Mouse (Mus musculus) kidney, embryonic 15.5 days (tissue): Measurements from ENCODE around the gene Socs2. TPM values are rescaled to one million over a fixed set of nuclear protein-coding genes. Genes with fewer than 3 reads are reported as not detected.
A peak's percentile ranks its signal among the peaks of the same experiment; 100 is the strongest.

ENCODE experiments used
- ATAC-seq: fragments of 200-750 bp; cut with Nextera tagmentation; replicated peaks from 2 replicates; pipeline ENCODE4 v1.8.0; 2017; ENCODE audit warnings: moderate TSS enrichment; ENCODE audit not compliant: low FRiP score
- H3K27ac ChIP-seq: fragments of 300-500 bp; sonication (generic); 2 replicates; pipeline ENCODE4 v1.5.1; 2015; ENCODE audit warnings: mild to moderate bottlenecking, inconsistent platforms
- H3K27me3 ChIP-seq: fragments of 300-500 bp; sonication (generic); 2 replicates; pipeline ENCODE4 v1.6.1; 2015; ENCODE audit warnings: inconsistent platforms
- H3K36me3 ChIP-seq: fragments of 300-500 bp; sonication (generic); 2 replicates; pipeline ENCODE4 v1.6.1; 2015; ENCODE audit warnings: inconsistent platforms
- H3K4me1 ChIP-seq: fragments of 300-500 bp; sonication (generic); 2 replicates; pipeline ENCODE4 v1.6.1; 2015; ENCODE audit warnings: inconsistent platforms
- H3K4me2 ChIP-seq: fragments of 300-500 bp; sonication (generic); 2 replicates; pipeline ENCODE4 v1.6.1; 2015; ENCODE audit warnings: moderate library complexity, mild to moderate bottlenecking, inconsistent platforms
- H3K4me3 ChIP-seq: fragments of 300-500 bp; sonication (generic); replicated peaks from 2 replicates; pipeline ENCODE4 v1.5.1; 2015; ENCODE audit warnings: mild to moderate bottlenecking, inconsistent platforms
- H3K9ac ChIP-seq: fragments of 300-500 bp; sonication (generic); 2 replicates; pipeline ENCODE4 v1.6.1; 2015; ENCODE audit warnings: mild to moderate bottlenecking, inconsistent platforms
- H3K9me3 ChIP-seq: fragments of 300-500 bp; sonication (generic); replicated peaks from 2 replicates; pipeline ENCODE4 v1.6.1; 2016; ENCODE audit warnings: inconsistent platforms
- WGBS: fragments of 180-500 bp; shearing (Covaris S2); methylation state at CpG from one replicate; pipeline ENCODE4 v1.1.7; 2015; ENCODE audit warnings: mixed read lengths; 5-methylcytosine and 5-hydroxymethylcytosine counted together
- polyA plus RNA-seq: library from polyadenylated mRNA; unstranded; fragments of >200 nt; fragmentation: Nextera tagmentation; extraction: Ambion mirVana; gene quantifications from 2 replicates; pipeline ENCODE4 v1.2.1, GENCODE M21; 2015

Socs2 gene
- polyA plus RNA-seq, 1 experiment from 2014 or later = 28.5 TPM

- Histone ChIP-seq H3K4me3 (no peak overlapping the region), H3K9me3 (peaks cover 4% of the 10 kb centered on the region; the same call in 1 of the 2 replicates), H3K27me3 (no peaks in the 10 kb centered on the region), H3K9ac (no peak overlapping the region), H3K4me2 (no peak overlapping the region), H3K4me1 (no peaks in the 10 kb centered on the region), H3K27ac (no peak overlapping the region), H3K36me3 (no peaks in the 10 kb centered on the region)
- 75% methylated on average over 7 of the region's 7 CpGs for WGBS
- no peak for ATAC-seq
These were observed 60.3 kb downstream of the Socs2 start for GRCm38 (mm10) chr10:95356711-95357110.

GRCm38 (mm10) chr10:95355678-95356268 is 61.2 kb downstream of the Socs2 start:
- no peaks in the 10 kb centered on the region for H3K27me3 ChIP-seq
- WGBS = 23% methylated on average over 6 of the region's 6 CpGs
- no peak overlapping the region for H3K9ac ChIP-seq
- no peaks in the 10 kb centered on the region for H3K4me1 ChIP-seq
- H3K36me3 ChIP-seq = no peaks in the 10 kb centered on the region
- H3K9me3 ChIP-seq = peaks cover 4% of the 10 kb centered on the region; the same call in 1 of the 2 replicates
- no peak for ATAC-seq
- no peak overlapping the region for H3K4me3 ChIP-seq
- H3K27ac ChIP-seq = no peak overlapping the region
- H3K4me2 ChIP-seq = no peak overlapping the region

- Histone ChIP-seq H3K9me3 (peaks cover 4% of the 10 kb centered on the region; the same call in 1 of the 2 replicates), H3K9ac (no peak overlapping the region), H3K27ac (no peak overlapping the region), H3K27me3 (no peaks in the 10 kb centered on the region), H3K36me3 (no peaks in the 10 kb centered on the region), H3K4me1 (no peaks in the 10 kb centered on the region), H3K4me2 (no peak overlapping the region), H3K4me3 (no peak overlapping the region)
- ATAC-seq = no peak
These were observed 62.3 kb downstream of the Socs2 start for GRCm38 (mm10) chr10:95354673-95355072.

GRCm38 (mm10) chr10:95354047-95354446 is 62.9 kb downstream of the Socs2 start:
- Histone ChIP-seq H3K4me3 (no peak overlapping the region), H3K9ac (no peak overlapping the region), H3K27me3 (no peaks in the 10 kb centered on the region), H3K36me3 (no peaks in the 10 kb centered on the region), H3K27ac (no peak overlapping the region), H3K4me1 (no peaks in the 10 kb centered on the region), H3K4me2 (no peak overlapping the region), H3K9me3 (peaks cover 4% of the 10 kb centered on the region; the same call in 1 of the 2 replicates)
- no peak for ATAC-seq
- WGBS = 86% methylated on average over 6 of the region's 6 CpGs

GRCm38 (mm10) chr10:95348457-95348856 is 68.5 kb downstream of the Socs2 start:
- peaks cover 4% of the 10 kb centered on the region; the same call in 1 of the 2 replicates for H3K9me3 ChIP-seq
- no peaks in the 10 kb centered on the region for H3K36me3 ChIP-seq
- no peak overlapping the region for H3K27ac ChIP-seq
- ATAC-seq = no peak
- no peaks in the 10 kb centered on the region for H3K4me1 ChIP-seq
- no peak overlapping the region for H3K4me3 ChIP-seq
- no peak overlapping the region for H3K4me2 ChIP-seq
- 79% methylated on average over 3 of the region's 3 CpGs for WGBS
- H3K9ac ChIP-seq = no peak overlapping the region
- H3K27me3 ChIP-seq = no peaks in the 10 kb centered on the region

- ATAC-seq = no peak
- H3K4me1 ChIP-seq = no peaks in the 10 kb centered on the region
- H3K4me2 ChIP-seq = no peak overlapping the region
- 96% methylated on average over 3 of the region's 3 CpGs for WGBS
- no peaks in the 10 kb centered on the region for H3K27me3 ChIP-seq
- H3K36me3 ChIP-seq = no peaks in the 10 kb centered on the region
- H3K4me3 ChIP-seq = no peak overlapping the region
- H3K9me3 ChIP-seq = peaks cover 1% of the 10 kb centered on the region; the same call in 1 of the 2 replicates
- no peak overlapping the region for H3K9ac ChIP-seq
- H3K27ac ChIP-seq = no peak overlapping the region
These were observed 69.2 kb downstream of the Socs2 start for GRCm38 (mm10) chr10:95347776-95348175.

GRCm38 (mm10) chr10:95342833-95343590 is 74.0 kb downstream of the Socs2 start:
- no peak for ATAC-seq
- no peak overlapping the region for H3K9ac ChIP-seq
- no peak overlapping the region for H3K4me3 ChIP-seq
- H3K27ac ChIP-seq = no peak overlapping the region
- WGBS = 81% methylated on average over 10 of the region's 10 CpGs
- H3K4me1 ChIP-seq = no peaks in the 10 kb centered on the region
- no peaks in the 10 kb centered on the region for H3K9me3 ChIP-seq
- no peaks in the 10 kb centered on the region for H3K36me3 ChIP-seq
- no peaks in the 10 kb centered on the region for H3K27me3 ChIP-seq
- no peak overlapping the region for H3K4me2 ChIP-seq

GRCm38 (mm10) chr10:95340676-95341075 is 76.3 kb downstream of the Socs2 start:
- Histone ChIP-seq H3K4me1 (peaks cover 4% of the 10 kb centered on the region), H3K9ac (no peak overlapping the region), H3K27ac (no peak overlapping the region), H3K27me3 (no peaks in the 10 kb centered on the region), H3K4me3 (no peak overlapping the region), H3K4me2 (no peak overlapping the region), H3K9me3 (no peaks in the 10 kb centered on the region), H3K36me3 (no peaks in the 10 kb centered on the region)
- no peak for ATAC-seq
- WGBS = 83% methylated on average over 4 of the region's 4 CpGs

- no peaks in the 10 kb centered on the region for H3K9me3 ChIP-seq
- no peaks in the 10 kb centered on the region for H3K36me3 ChIP-seq
- H3K27me3 ChIP-seq = 0 out of 2 replicates have a peak, but pooled peaks cover 4% of the 10 kb centered on the region
- 73% methylated on average over 5 of the region's 5 CpGs for WGBS
- no peak overlapping the region for H3K27ac ChIP-seq
- peaks cover 4% of the 10 kb centered on the region for H3K4me1 ChIP-seq
- no peak for ATAC-seq
- H3K4me2 ChIP-seq = no peak overlapping the region
- no peak overlapping the region for H3K4me3 ChIP-seq
- H3K9ac ChIP-seq = no peak overlapping the region
These were observed 79.4 kb downstream of the Socs2 start for GRCm38 (mm10) chr10:95337589-95337988.

GRCm38 (mm10) chr10:95336781-95337544 is 80.0 kb downstream of the Socs2 start:
- WGBS = 13% methylated on average over 4 of the region's 4 CpGs
- no peaks in the 10 kb centered on the region for H3K36me3 ChIP-seq
- no peak overlapping the region for H3K27ac ChIP-seq
- 0 out of 2 replicates have a peak overlapping the region, but pooled peaks have one; percentile 3 for H3K4me2 ChIP-seq
- no peaks in the 10 kb centered on the region for H3K9me3 ChIP-seq
- no peak overlapping the region for H3K4me3 ChIP-seq
- H3K9ac ChIP-seq = no peak overlapping the region
- H3K4me1 ChIP-seq = peaks cover 4% of the 10 kb centered on the region
- 0 out of 2 replicates have a peak, but pooled peaks cover 4% of the 10 kb centered on the region for H3K27me3 ChIP-seq
- ATAC-seq = no peak
